Mouse (Mus musculus) G1E (cell line): ENCODE measurements around the gene Rasd2. TPM values are rescaled to one million over a fixed set of nuclear protein-coding genes. Genes with fewer than 3 reads are reported as not detected.

Experiments used
- ATAC-seq: 2 replicates; pipeline ENCODE4 v1.8.0; 2016; ENCODE audit warnings: mild to moderate bottlenecking; ENCODE audit not compliant: insufficient number of reproducible peaks, poor library complexity, low FRiP score, severe bottlenecking; ENCODE audit errors: extremely low read depth
- DNase-seq: peaks from one replicate; pipeline ENCODE4 v3.0.0; 2012; ENCODE audit warnings: low spot score
- H3K27me3 ChIP-seq: 2 replicates; pipeline ENCODE4 v1.6.1; 2012; ENCODE audit warnings: mild to moderate bottlenecking, low read length, inconsistent platforms; ENCODE audit not compliant: insufficient read depth
- H3K36me3 ChIP-seq: replicated peaks from 2 replicates; pipeline ENCODE3; 2012; ENCODE audit warnings: mild to moderate bottlenecking, inconsistent platforms
- H3K4me1 ChIP-seq: 2 replicates; pipeline ENCODE4 v1.6.1; 2012; ENCODE audit warnings: low read depth, low read length, inconsistent platforms, mixed read lengths; ENCODE audit not compliant: insufficient read depth
- H3K4me3 ChIP-seq: 2 replicates; pipeline ENCODE4 v1.5.1; 2012; ENCODE audit warnings: low read depth, mild to moderate bottlenecking, inconsistent platforms, low read length, moderate library complexity, mixed read lengths
- H3K9me3 ChIP-seq: replicated peaks from 2 replicates; pipeline ENCODE4 v1.6.1; 2012; ENCODE audit warnings: inconsistent platforms
- CTCF ChIP-seq: IDR thresholded peaks from 2 replicates; pipeline ENCODE4 v1.5.1; 2012; ENCODE audit warnings: low read depth, low read length, inconsistent platforms, mixed read lengths
- GATA1 ChIP-seq: IDR thresholded peaks from 2 replicates; pipeline ENCODE4 v1.6.1; 2012; ENCODE audit warnings: borderline replicate concordance, low read length, inconsistent platforms, mixed read lengths
- GATA2 ChIP-seq: IDR thresholded peaks from 2 replicates; pipeline ENCODE4 v1.6.1; 2012; ENCODE audit warnings: low read depth, low read length, inconsistent platforms, borderline replicate concordance
- POLR2AphosphoS5 ChIP-seq: IDR thresholded peaks from 2 replicates; pipeline ENCODE4 v1.6.1; 2012; ENCODE audit warnings: low read depth, low read length, inconsistent platforms; ENCODE audit not compliant: insufficient replicate concordance
- TAL1 ChIP-seq: conservative IDR thresholded peaks from 2 replicates; pipeline ENCODE4 v1.6.1; 2012; ENCODE audit warnings: low read depth, low read length, inconsistent platforms, mixed read lengths
- polyA plus RNA-seq: library from polyadenylated mRNA; stranded (reverse); fragments of >175 nt; gene quantifications from 2 replicates; pipeline ENCODE4 v1.2.3, GENCODE M21; 2012
- total RNA-seq, 2 experiments: library from RNA; stranded (forward) in 1 of 2; stranded (reverse) in 1 of 2; fragments of 200-1000 nt in 1 of 2; fragments of >200 nt in 1 of 2; fragmentation: Nextera tagmentation in 1 of 2; gene quantifications; 2 replicates each; pipeline ENCODE4 v1.2.3; 2014 to 2017

The Rasd2 gene
- total and polyA plus RNA-seq, 3 experiments = 0.11 TPM; not detected in 2

DNA sequence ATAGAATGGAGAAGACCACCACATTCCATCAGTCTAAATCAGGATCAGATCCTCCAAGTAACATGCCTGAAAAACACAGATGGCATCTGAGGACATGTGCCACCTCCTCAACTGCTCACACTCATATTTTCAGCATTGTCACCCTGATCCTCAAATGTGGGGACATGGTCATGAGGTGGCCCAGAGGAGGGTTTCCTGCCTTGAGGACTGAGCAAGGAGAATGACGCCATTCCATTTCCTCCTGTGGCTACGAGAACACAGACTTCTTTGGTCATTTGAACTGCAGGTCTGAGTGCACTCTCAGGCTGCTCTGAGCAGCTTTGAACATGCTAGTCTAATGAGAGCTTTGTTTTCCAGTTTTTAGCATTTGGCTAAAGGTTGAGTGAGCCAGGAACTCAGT lies 10.3 kb upstream of the Rasd2 start:
- TF ChIP-seq POLR2AphosphoS5 (no peak), GATA2 (no peak), CTCF (no peak), GATA1 (no peak), TAL1 (no peak)
- DNase-seq (no peak), ATAC-seq (no peak)
- no peaks in the 10 kb centered on the region for H3K9me3 ChIP-seq
- no peaks in the 10 kb centered on the region for H3K36me3 ChIP-seq
- no peaks in the 10 kb centered on the region for H3K4me1 ChIP-seq
- H3K4me3 ChIP-seq = no peak overlapping the region
- peaks cover 24% of the 10 kb centered on the region for H3K27me3 ChIP-seq

DNA sequence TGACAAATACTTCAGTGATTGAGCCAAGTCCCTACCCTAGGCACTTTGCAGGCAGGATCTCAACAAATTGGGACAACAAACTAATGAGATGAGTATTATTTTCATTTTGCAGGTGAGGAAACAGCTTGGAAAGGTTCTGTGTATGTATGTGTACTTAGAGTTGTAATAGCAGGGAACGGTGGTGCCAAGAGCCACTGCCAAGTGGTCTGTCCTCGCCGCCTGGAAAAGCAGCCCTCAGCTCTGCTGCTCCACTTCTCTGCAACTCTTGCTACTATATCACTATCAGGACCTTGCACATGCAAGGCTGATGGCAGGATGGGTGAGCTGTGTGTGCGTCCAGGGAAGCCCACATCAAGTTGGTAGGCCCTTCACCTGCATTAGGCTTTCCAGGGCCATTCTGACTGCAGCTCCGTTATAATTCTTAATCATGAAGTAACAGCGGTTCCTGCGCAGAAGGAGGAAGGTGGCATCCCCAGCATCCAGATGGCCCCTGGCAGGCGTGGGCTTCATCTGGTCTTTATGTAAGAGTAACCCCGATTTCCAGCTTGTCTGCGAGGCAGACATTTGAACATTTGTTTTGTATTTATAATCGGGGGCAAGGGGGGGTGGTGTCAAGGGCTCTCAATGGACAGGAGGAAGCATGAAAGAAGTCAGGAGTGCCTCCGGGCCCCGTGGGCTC lies 9.4 kb upstream of the Rasd2 start:
- ATAC-seq = no peak
- H3K27me3 ChIP-seq = peaks cover 17% of the 10 kb centered on the region
- no peaks in the 10 kb centered on the region for H3K4me1 ChIP-seq
- H3K36me3 ChIP-seq = no peaks in the 10 kb centered on the region
- DNase-seq = no peak
- TF ChIP-seq CTCF (no peak), GATA1 (no peak), POLR2AphosphoS5 (no peak), TAL1 (no peak), GATA2 (no peak)
- H3K9me3 ChIP-seq = no peaks in the 10 kb centered on the region
- no peak overlapping the region for H3K4me3 ChIP-seq

DNA sequence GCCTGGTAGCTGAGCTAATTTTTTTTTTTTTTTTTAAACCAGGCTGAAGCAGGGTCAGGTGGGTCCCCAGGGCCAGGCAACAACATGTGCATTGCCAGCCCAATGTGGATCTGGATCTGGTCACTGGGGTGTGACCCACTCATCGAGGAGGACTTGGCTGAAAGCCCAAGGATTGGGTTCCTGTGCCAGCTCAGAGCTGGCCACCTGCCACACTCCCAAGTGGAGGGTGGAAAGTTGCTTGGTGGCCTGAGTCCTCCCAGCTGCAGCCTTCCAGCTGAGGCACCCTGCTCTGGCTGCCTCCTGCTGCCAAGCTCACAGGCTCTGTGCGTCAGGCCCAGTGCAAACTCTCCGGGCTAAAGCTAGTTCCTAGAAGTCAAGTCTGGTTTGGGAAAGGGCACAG lies 2.3 kb upstream of the Rasd2 start:
- Histone ChIP-seq H3K27me3 (peaks cover 25% of the 10 kb centered on the region), H3K9me3 (peaks cover 14% of the 10 kb centered on the region)
- no peak for ATAC-seq

DNA sequence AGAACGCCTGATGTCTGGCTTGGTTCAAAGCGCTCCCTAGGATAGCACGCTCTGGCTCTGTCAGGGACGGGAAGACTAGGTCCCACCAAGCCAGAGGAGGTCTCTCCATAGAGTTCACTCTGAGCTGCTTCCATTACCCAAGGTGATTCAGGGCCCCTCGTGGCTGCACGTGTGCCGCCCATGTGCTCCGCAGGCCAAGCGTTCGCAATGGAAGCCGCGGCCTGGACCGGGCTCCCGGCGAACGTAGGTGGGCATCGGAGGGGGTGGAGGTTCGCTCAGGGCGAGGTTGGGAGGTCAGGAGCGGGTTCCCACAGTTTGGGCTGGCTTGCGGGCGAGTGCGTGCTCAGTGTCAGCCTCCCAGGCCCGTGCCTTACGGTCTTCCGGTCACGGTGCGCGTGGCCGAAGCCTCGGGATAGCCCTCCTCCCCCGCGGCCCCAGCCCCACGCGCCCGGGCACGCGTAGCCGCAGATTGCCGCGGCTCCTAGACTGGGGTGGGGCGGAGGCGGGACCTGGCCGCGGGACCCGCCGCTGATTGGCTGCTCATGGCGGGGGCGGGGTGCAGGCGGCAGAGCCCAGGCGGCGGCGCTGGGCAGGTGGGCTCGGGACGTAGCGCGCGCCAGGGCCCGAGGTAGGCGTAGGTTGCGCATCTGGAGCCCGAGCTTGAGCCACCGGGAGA lies 975 bp upstream of the Rasd2 start:
- Histone ChIP-seq H3K27me3 (peaks cover 30% of the 10 kb centered on the region), H3K4me3 (no peak overlapping the region), H3K9me3 (peaks cover 14% of the 10 kb centered on the region), H3K36me3 (no peaks in the 10 kb centered on the region), H3K4me1 (no peaks in the 10 kb centered on the region)
- TF ChIP-seq POLR2AphosphoS5 = no peak
- no peak for TF ChIP-seq CTCF
- TF ChIP-seq GATA2 = no peak
- TF ChIP-seq GATA1 = no peak
- DNase-seq = no peak
- no peak for ATAC-seq

More for the DNA sequence above, 2.3 kb upstream of the Rasd2 start:
- no peaks in the 10 kb centered on the region for H3K36me3 ChIP-seq
- no peaks in the 10 kb centered on the region for H3K4me1 ChIP-seq
- TF ChIP-seq TAL1 = no peak
- no peak for TF ChIP-seq GATA2
- no peak for TF ChIP-seq POLR2AphosphoS5
- no peak for TF ChIP-seq CTCF
- TF ChIP-seq GATA1 = no peak
- DNase-seq = no peak
- no peak overlapping the region for H3K4me3 ChIP-seq

DNA sequence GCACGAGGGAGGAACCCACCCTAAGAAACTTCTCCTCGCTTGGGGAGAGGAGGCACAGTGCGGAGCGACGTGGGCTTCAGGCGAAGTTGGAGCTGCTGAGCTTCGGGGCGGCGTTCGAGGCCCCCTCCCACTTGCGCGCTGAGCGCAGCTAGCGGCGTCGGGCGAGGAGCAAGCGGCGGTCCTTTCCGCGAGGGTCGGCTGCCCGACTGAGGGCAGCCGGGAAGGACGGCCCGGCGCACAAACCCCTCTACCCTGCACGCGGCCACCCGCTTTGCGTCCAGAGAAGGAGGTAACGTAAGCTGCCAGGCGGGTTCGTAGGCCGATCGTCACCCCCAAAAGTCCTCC lies 465 bp upstream of the Rasd2 start:
- Histone ChIP-seq H3K36me3 (no peaks in the 10 kb centered on the region), H3K4me3 (no peak overlapping the region; the same call in 1 of the 2 replicates), H3K9me3 (peaks cover 14% of the 10 kb centered on the region), H3K4me1 (no peaks in the 10 kb centered on the region), H3K27me3 (peaks cover 30% of the 10 kb centered on the region)
- TF ChIP-seq TAL1 (no peak), GATA2 (no peak), CTCF (no peak), GATA1 (no peak), POLR2AphosphoS5 (no peak)
- ATAC-seq (no peak), DNase-seq (no peak)

DNA sequence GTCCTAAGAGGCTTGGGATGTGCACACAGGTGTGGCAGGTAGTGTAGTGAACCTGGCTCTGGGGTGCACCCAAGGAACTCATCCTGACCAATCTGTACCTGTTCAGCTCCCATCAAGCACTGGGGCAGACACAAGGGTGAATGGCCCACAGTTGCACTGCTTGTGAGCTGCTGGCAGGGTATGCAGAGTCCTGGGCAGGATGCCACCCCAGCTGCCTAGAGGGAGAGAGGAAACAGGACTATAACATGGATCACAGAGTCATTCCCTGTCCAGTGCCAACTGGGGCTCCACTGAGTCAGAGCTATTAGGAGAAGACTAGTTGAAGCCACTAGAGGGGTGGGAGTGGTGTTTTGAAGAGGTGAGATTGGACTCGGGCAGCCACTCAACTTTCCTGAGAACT lies 1.3 kb downstream of the Rasd2 start:
- Histone ChIP-seq H3K9me3 (peaks cover 14% of the 10 kb centered on the region), H3K27me3 (peaks cover 27% of the 10 kb centered on the region; the same call in 1 of the 2 replicates), H3K36me3 (no peaks in the 10 kb centered on the region), H3K4me1 (no peaks in the 10 kb centered on the region), H3K4me3 (no peak overlapping the region)
- DNase-seq = no peak
- TF ChIP-seq GATA1 = no peak
- no peak for TF ChIP-seq POLR2AphosphoS5
- TF ChIP-seq TAL1 = no peak
- no peak for TF ChIP-seq GATA2
- TF ChIP-seq CTCF = no peak
- no peak for ATAC-seq
